Mouse (Mus musculus) G1E (cell line): Measurements from ENCODE around the gene Fam83f.

ENCODE experiments used
- CTCF ChIP-seq: IDR thresholded peaks from 2 replicates; pipeline ENCODE4 v1.5.1; 2012; ENCODE audit warnings: low read depth, low read length, inconsistent platforms, mixed read lengths
- GATA1 ChIP-seq: IDR thresholded peaks from 2 replicates; pipeline ENCODE4 v1.6.1; 2012; ENCODE audit warnings: borderline replicate concordance, low read length, inconsistent platforms, mixed read lengths
- POLR2AphosphoS5 ChIP-seq: IDR thresholded peaks from 2 replicates; pipeline ENCODE4 v1.6.1; 2012; ENCODE audit warnings: low read depth, low read length, inconsistent platforms; ENCODE audit not compliant: insufficient replicate concordance
- TAL1 ChIP-seq: conservative IDR thresholded peaks from 2 replicates; pipeline ENCODE4 v1.6.1; 2012; ENCODE audit warnings: low read depth, low read length, inconsistent platforms, mixed read lengths

DNA sequence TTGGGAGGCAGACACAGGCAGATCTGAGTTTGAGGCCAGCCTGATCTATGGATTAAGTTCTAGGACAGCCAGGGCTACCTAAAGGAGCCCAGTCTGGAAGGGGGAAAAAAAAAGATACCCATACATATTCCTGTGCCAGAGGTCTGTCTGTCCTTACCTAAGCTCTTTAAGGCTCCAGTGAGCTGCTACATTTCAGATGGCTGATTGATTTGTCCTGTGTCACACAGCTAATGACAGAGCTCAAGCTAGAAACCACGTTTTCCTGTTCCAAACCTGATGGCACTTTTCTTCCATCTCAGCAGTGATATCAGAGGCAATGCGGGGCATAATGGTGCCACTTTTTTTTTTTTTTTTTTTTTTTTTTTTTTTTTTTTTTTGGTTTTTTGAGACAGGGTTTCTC, 40.3 kb upstream of the Fam83f start:
- TF ChIP-seq CTCF (no peak), GATA1 (no peak), TAL1 (no peak), POLR2AphosphoS5 (no peak)
